Mouse (Mus musculus): Measurements from ENCODE around the gene Dhrs11.

GRCm38 (mm10) chr11:84865268-84865667, 36.5 kb upstream of the Dhrs11 start:
- TF ChIP-seq CTCF (IDR thresholded peaks at IDR 0.05; ENCODE audit: extremely low read depth, insufficient read depth, low read length) = no peak
- TF ChIP-seq POLR2A (IDR thresholded peaks at IDR 0.05; ENCODE audit: extremely low read depth, insufficient read depth, low read length) = no peak
